Mouse (Mus musculus) intestine, embryonic 14.5 days (tissue): ENCODE data around the gene Polr1b. TPM values are rescaled to one million over a fixed set of nuclear protein-coding genes. Genes with fewer than 3 reads are reported as not detected.

ENCODE experiments used
- ATAC-seq: fragments of 200-750 bp; cut with Nextera tagmentation; replicated peaks from 2 replicates; pipeline ENCODE4 v1.8.0; 2017; ENCODE audit warnings: low read depth, moderate number of reproducible peaks, moderate TSS enrichment, moderate library complexity; ENCODE audit not compliant: low FRiP score, low TSS enrichment
- DNase-seq: peaks from one replicate; pipeline ENCODE4 v3.0.0-alpha.2; 2018; ENCODE audit warnings: low spot score
- H3K27ac ChIP-seq: fragments of 300-500 bp; sonication (generic); 2 replicates; pipeline ENCODE4 v1.5.1; 2014; ENCODE audit warnings: low read depth, mild to moderate bottlenecking, control low read depth
- H3K27me3 ChIP-seq: fragments of 300-500 bp; sonication (generic); replicated peaks from 2 replicates; pipeline ENCODE4 v1.6.1; 2014; ENCODE audit warnings: low read length, control low read depth; ENCODE audit not compliant: control insufficient read depth, insufficient read depth
- H3K36me3 ChIP-seq: fragments of 300-500 bp; sonication (generic); 2 replicates; pipeline ENCODE4 v1.6.1; 2014; ENCODE audit warnings: low read length, control low read depth; ENCODE audit not compliant: control insufficient read depth, insufficient read depth
- H3K4me1 ChIP-seq: fragments of 300-500 bp; sonication (generic); replicated peaks from 2 replicates; pipeline ENCODE4 v1.6.1; 2014; ENCODE audit warnings: low read length, control low read depth, mixed read lengths; ENCODE audit not compliant: control insufficient read depth, insufficient read depth
- H3K4me2 ChIP-seq: fragments of 300-500 bp; sonication (generic); 2 replicates; pipeline ENCODE4 v1.6.1; 2014; ENCODE audit warnings: low read length
- H3K4me3 ChIP-seq: fragments of 300-500 bp; sonication (generic); 2 replicates; pipeline ENCODE4 v1.5.1; 2014; ENCODE audit warnings: low read depth, low read length, control low read depth, mixed read lengths
- H3K9ac ChIP-seq: fragments of 300-500 bp; sonication (generic); 2 replicates; pipeline ENCODE4 v1.6.1; 2014; ENCODE audit warnings: mild to moderate bottlenecking, low read length
- H3K9me3 ChIP-seq: fragments of 300-500 bp; sonication (generic); 2 replicates; pipeline ENCODE4 v1.6.1; 2016; ENCODE audit warnings: low read length, control low read depth; ENCODE audit not compliant: control insufficient read depth
- WGBS: fragments of 180-500 bp; shearing (Covaris S2); extraction: QIAGEN DNeasy Blood & Tissue Kit; methylation state at CpG from one replicate; pipeline ENCODE4 v1.1.7; 2014; 5-methylcytosine and 5-hydroxymethylcytosine counted together
- polyA plus RNA-seq: library from polyadenylated mRNA; unstranded; fragments of >200 nt; fragmentation: Nextera tagmentation; extraction: Ambion mirVana; gene quantifications from 2 replicates; pipeline ENCODE4 v1.2.1, GENCODE M21; 2014

Polr1b gene
- polyA plus RNA-seq, 1 experiment from 2014 or later = 23.2 TPM

DNA sequence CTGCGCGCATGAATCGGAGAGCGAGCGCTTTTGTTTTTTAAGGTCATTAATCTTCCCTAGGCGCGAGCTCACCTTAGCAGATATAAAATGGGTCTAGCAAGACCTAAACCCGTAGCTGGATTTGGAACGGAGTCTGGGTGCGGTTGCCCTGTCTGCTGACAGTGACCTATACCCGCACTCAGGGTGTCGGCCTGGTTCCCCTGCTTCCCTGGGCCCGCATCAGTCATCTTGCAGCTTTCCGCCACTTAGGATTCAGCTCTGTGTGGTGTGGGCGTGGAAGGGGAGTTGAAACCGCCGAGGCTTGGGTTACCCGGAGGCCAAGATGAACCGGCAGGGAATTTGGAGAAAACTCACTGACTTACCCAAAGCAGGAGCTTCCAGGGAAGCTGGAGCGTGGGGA, 34.5 kb upstream of the Polr1b start:
- WGBS = under 1% methylated on average over 20 of the region's 20 CpGs
- Histone ChIP-seq H3K4me1 (peaks cover 11% of the 10 kb centered on the region), H3K27ac (peak overlapping the region; percentile 71)

DNA sequence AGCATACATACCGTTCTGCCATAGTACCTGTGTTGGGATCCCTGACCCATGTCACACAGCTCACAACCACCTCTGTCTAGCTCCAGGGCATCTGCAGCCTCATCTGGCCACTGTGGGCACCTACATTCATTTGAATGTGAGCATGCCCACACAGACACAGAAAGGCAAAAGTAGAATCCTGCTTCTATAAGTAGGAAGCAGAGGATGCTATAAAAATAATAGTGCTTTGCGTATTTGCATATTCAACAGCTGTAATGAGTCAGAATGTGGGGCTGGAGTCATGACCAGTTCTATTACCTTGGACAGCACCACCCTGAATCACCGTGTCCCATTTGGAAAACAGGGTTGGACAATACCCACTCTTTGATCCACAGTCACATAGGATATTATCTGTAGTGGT, 30.5 kb upstream of the Polr1b start:
- Histone ChIP-seq H3K27ac (no peak overlapping the region), H3K9ac (no peak overlapping the region), H3K9me3 (no peaks in the 10 kb centered on the region), H3K27me3 (no peaks in the 10 kb centered on the region), H3K4me1 (peaks cover 11% of the 10 kb centered on the region), H3K4me2 (no peak overlapping the region), H3K36me3 (no peaks in the 10 kb centered on the region), H3K4me3 (no peak overlapping the region)
- 84% methylated on average over 3 of the region's 3 CpGs for WGBS
- DNase-seq (no peak), ATAC-seq (no peak)

More for the DNA sequence above, 34.5 kb upstream of the Polr1b start:
- no peaks in the 10 kb centered on the region for H3K27me3 ChIP-seq
- peak; percentile 87 for DNase-seq
- peak overlapping the region; percentile 79 for H3K4me2 ChIP-seq
- peak overlapping the region; percentile 77 for H3K9ac ChIP-seq
- ATAC-seq = peak; percentile 76
- H3K36me3 ChIP-seq = no peaks in the 10 kb centered on the region
- peak overlapping the region; percentile 91 for H3K4me3 ChIP-seq
- H3K9me3 ChIP-seq = no peaks in the 10 kb centered on the region

DNA sequence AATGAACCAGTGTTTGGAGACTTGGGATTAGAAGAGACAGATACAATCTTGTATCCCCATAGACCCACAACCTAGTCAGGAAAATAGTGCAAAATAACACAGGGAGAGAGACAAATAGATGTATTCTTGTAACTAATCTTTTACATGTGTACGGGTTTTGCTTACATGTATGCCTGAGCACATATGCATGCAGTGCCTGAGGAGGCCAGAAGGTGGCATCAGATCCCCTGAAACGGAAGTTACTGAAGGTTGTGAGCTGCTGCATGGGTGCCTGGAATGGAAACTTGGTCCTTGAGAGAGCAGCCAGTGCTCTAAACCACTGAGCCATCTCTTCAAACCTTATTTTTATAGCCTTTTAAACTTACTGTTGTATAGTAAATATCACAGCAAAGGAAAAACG, 22.5 kb upstream of the Polr1b start:
- Histone ChIP-seq H3K4me3 (no peak overlapping the region), H3K9ac (no peak overlapping the region), H3K4me1 (no peaks in the 10 kb centered on the region), H3K27ac (no peak overlapping the region), H3K36me3 (peaks cover 61% of the 10 kb centered on the region), H3K27me3 (no peaks in the 10 kb centered on the region), H3K4me2 (no peak overlapping the region), H3K9me3 (no peaks in the 10 kb centered on the region)
- ATAC-seq (no peak), DNase-seq (no peak)
- WGBS = 84% methylated on average over 3 of the region's 3 CpGs

DNA sequence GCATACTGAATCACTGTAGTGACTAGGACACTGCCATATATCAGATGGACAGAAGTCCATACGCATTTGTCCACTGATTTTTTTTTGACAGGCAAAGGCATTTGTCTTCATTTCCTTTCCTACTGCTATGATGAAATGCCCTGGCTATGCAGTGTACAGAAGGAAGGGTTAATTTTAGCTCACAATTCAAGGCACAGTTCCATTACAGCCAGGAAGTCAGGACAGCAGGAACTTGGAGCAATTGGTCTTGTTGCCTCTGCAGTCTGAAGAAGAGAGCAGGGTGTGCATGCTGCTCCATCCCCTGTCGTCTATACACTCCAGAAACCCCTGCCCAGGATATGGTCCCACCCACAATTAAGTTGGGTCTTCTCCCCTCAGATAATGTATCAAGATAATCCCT, 21.6 kb upstream of the Polr1b start:
- Histone ChIP-seq H3K27me3 (no peaks in the 10 kb centered on the region), H3K4me1 (no peaks in the 10 kb centered on the region), H3K4me3 (no peak overlapping the region), H3K27ac (no peak overlapping the region), H3K9ac (no peak overlapping the region), H3K4me2 (no peak overlapping the region), H3K9me3 (no peaks in the 10 kb centered on the region), H3K36me3 (peaks cover 61% of the 10 kb centered on the region)
- ATAC-seq (no peak), DNase-seq (no peak)
- WGBS = 62% methylated on average over 2 of the region's 2 CpGs

DNA sequence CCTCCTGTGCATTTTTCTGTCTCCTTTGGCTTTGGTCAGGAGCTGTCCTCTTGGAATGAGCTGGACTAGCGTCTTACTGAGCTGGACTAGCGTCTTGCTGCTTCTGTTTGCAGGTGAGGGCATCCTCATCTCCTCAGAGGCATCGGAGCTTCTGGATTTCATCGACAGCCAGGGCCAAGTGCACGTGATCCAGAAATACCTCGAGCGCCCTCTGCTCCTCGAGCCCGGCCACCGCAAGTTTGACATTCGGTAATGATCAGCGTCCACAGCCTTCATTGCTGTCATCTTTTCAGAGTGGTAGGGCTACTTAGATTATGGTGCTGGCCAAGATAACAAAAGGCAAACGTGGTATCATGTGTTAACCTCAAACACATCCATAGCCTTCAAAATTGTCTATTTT, 19.7 kb upstream of the Polr1b start:
- H3K9ac ChIP-seq = no peak overlapping the region
- H3K36me3 ChIP-seq = peaks cover 70% of the 10 kb centered on the region
- no peak overlapping the region for H3K27ac ChIP-seq
- no peaks in the 10 kb centered on the region for H3K4me1 ChIP-seq
- ATAC-seq (no peak), DNase-seq (no peak)
- no peak overlapping the region for H3K4me2 ChIP-seq
- no peaks in the 10 kb centered on the region for H3K27me3 ChIP-seq
- H3K4me3 ChIP-seq = no peak overlapping the region
- 0 out of 2 replicates have a peak, but pooled peaks cover 2% of the 10 kb centered on the region for H3K9me3 ChIP-seq
- 72% methylated on average over 13 of the region's 13 CpGs for WGBS

DNA sequence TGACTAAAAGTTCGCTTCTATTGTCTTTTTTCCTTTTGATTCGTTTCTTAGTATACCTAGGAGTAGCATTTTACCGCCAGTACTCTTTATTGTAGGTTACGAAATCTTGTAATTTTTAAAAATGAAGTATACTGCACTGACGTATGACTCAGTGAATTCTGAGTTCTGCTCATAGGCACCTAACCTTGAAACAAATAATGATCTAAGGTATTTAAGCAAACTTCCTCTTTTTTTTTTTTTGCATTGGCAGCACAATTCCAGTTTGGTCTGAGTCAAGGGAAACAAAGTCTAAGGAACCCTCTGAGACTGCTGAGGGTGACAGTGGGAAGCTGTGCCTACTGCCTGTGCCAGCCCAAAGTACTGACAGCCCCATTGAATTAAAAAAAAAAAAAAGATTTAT, 17.3 kb upstream of the Polr1b start:
- Histone ChIP-seq H3K9ac (no peak overlapping the region), H3K27ac (no peak overlapping the region), H3K9me3 (0 out of 2 replicates have a peak, but pooled peaks cover 2% of the 10 kb centered on the region), H3K27me3 (no peaks in the 10 kb centered on the region), H3K36me3 (peaks cover 56% of the 10 kb centered on the region), H3K4me3 (no peak overlapping the region), H3K4me2 (no peak overlapping the region), H3K4me1 (no peaks in the 10 kb centered on the region)
- ATAC-seq (no peak), DNase-seq (no peak)
- WGBS = 89% methylated on average over 5 of the region's 5 CpGs

DNA sequence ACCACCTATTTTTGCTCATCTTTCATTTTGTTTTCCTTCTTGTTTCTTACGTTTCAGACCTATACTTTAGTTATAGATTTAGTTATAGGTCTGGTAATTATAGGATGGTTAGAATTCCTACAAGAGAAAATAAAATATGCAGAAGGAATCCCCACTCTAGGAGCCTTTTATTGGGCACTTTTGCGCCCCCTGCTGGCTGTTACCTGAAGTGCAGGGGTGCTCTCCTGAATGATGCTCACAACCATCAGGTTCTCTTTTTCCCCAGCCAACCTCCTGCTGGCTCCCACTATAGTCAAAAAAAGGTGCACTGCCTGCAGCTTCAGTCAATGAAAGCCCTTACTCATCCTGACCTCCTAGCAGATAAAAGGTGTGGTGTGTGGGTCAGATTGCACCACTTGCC, 15.8 kb upstream of the Polr1b start:
- ATAC-seq (no peak), DNase-seq (peak; percentile 69)
- Histone ChIP-seq H3K4me1 (no peaks in the 10 kb centered on the region), H3K27ac (no peak overlapping the region), H3K4me2 (no peak overlapping the region), H3K36me3 (peaks cover 56% of the 10 kb centered on the region), H3K4me3 (no peak overlapping the region), H3K9ac (no peak overlapping the region), H3K9me3 (0 out of 2 replicates have a peak, but pooled peaks cover 2% of the 10 kb centered on the region), H3K27me3 (no peaks in the 10 kb centered on the region)
- 67% methylated on average over 2 of the region's 2 CpGs for WGBS

DNA sequence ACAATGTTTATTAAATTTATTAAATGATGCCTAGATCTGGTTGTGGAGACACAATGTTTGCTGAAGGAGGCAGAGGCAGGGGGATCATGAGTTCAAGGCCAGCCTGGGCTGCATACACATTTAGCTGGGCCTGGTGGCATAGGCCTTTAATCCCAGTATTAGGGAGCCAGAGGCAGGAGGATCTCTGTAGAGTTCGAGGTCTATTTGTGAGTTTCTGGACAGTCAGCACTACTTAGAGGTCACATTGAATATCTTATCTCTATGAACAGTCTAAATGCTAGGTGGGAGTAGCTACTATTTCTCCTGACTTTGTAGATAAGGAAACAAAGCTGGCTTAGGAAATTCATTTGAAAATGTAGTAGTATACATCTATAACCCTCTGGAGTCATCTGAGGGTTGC, 13.3 kb upstream of the Polr1b start:
- peaks cover 59% of the 10 kb centered on the region for H3K36me3 ChIP-seq
- no peaks in the 10 kb centered on the region for H3K4me1 ChIP-seq
- ATAC-seq = no peak
- H3K4me3 ChIP-seq = no peak overlapping the region
- H3K9me3 ChIP-seq = 0 out of 2 replicates have a peak, but pooled peaks cover 2% of the 10 kb centered on the region
- no peaks in the 10 kb centered on the region for H3K27me3 ChIP-seq
- H3K9ac ChIP-seq = no peak overlapping the region
- WGBS = 93% methylated on average over 1 of the region's 1 CpGs
- DNase-seq = no peak
- no peak overlapping the region for H3K4me2 ChIP-seq
- H3K27ac ChIP-seq = no peak overlapping the region

DNA sequence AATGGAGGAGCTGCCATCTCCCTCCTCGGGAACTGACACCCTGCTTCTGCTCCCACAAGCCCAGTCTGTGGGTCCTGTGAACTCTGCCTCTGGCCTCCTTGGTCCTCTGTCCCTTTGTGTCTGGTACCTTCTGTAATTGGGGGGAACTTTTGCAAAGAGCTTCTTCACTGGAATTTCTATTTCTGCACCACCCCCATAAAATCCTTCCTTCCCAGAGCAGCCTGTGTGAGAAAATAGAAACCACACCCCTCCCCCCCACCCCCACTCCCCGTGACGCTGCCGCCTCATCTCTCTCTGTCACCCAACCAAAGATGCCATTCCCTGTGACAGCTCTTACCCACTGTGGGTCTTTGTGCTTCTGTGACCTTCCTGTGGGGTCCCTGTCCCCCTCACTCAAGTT, 10.4 kb upstream of the Polr1b start:
- Histone ChIP-seq H3K4me2 (no peak overlapping the region), H3K9ac (no peak overlapping the region), H3K4me3 (no peak overlapping the region), H3K36me3 (peaks cover 69% of the 10 kb centered on the region), H3K4me1 (no peaks in the 10 kb centered on the region), H3K9me3 (0 out of 2 replicates have a peak, but pooled peaks cover 2% of the 10 kb centered on the region), H3K27ac (no peak overlapping the region), H3K27me3 (no peaks in the 10 kb centered on the region)
- ATAC-seq = no peak
- 77% methylated on average over 4 of the region's 4 CpGs for WGBS
- DNase-seq = no peak
